Mouse (Mus musculus) thymus, adult 2 months (tissue): Measurements from ENCODE around the gene Cd3e. TPM values are rescaled to one million over a fixed set of nuclear protein-coding genes. Genes with fewer than 3 reads are reported as not detected.

Source experiments
- DNase-seq: peaks from one replicate; pipeline ENCODE4 v3.0.0; 2021
- H3K27ac ChIP-seq: fragments of 200-500 bp; 2 replicates; pipeline ENCODE4 v1.5.1; 2012; ENCODE audit warnings: low read length, control low read depth; ENCODE audit not compliant: control insufficient read depth, insufficient read depth
- H3K27me3 ChIP-seq: fragments of 200-500 bp; 2 replicates; pipeline ENCODE4 v1.6.1; 2012; ENCODE audit warnings: mild to moderate bottlenecking, low read length, moderate library complexity, mixed read lengths; ENCODE audit not compliant: control insufficient read depth, insufficient read depth
- H3K36me3 ChIP-seq: fragments of 200-500 bp; 2 replicates; pipeline ENCODE4 v1.6.1; 2012; ENCODE audit warnings: mild to moderate bottlenecking, low read length, moderate library complexity; ENCODE audit not compliant: control insufficient read depth, insufficient read depth
- H3K4me1 ChIP-seq: fragments of 200-500 bp; replicated peaks from 2 replicates; pipeline ENCODE4 v1.6.1; 2012; ENCODE audit warnings: low read length; ENCODE audit not compliant: control insufficient read depth, insufficient read depth
- H3K4me3 ChIP-seq: fragments of 200-500 bp; 2 replicates; pipeline ENCODE4 v1.5.1; 2012; ENCODE audit warnings: mild to moderate bottlenecking, low read length, control low read depth, moderate library complexity; ENCODE audit not compliant: control insufficient read depth, insufficient read depth
- CTCF ChIP-seq: fragments of 200-500 bp; IDR thresholded peaks from 2 replicates; pipeline ENCODE4 v1.5.1; 2012; ENCODE audit warnings: mild to moderate bottlenecking, control low read depth, low read length, moderate library complexity, borderline replicate concordance; ENCODE audit not compliant: control insufficient read depth, poor library complexity, insufficient read depth; ENCODE audit errors: extremely low read depth
- POLR2A ChIP-seq: fragments of 200-500 bp; IDR thresholded peaks from 2 replicates; pipeline ENCODE4 v1.6.1; 2012; ENCODE audit warnings: mild to moderate bottlenecking, low read length, control low read depth, moderate library complexity; ENCODE audit not compliant: control insufficient read depth, poor library complexity, insufficient read depth; ENCODE audit errors: extremely low read depth
- WGBS: fragments of 180-500 bp; shearing (Covaris S2); methylation state at CpG from one replicate; pipeline ENCODE4 v1.1.7; 2018; 5-methylcytosine and 5-hydroxymethylcytosine counted together
- polyA plus RNA-seq: library from polyadenylated mRNA; depleted of rRNA; stranded (reverse); fragments of >200 nt; gene quantifications from 2 replicates; pipeline ENCODE4 v1.2.3, GENCODE M21; 2012; rRNA removed

Cd3e gene
- 343 and 451 TPM in 2 replicates for polyA plus RNA-seq

DNA sequence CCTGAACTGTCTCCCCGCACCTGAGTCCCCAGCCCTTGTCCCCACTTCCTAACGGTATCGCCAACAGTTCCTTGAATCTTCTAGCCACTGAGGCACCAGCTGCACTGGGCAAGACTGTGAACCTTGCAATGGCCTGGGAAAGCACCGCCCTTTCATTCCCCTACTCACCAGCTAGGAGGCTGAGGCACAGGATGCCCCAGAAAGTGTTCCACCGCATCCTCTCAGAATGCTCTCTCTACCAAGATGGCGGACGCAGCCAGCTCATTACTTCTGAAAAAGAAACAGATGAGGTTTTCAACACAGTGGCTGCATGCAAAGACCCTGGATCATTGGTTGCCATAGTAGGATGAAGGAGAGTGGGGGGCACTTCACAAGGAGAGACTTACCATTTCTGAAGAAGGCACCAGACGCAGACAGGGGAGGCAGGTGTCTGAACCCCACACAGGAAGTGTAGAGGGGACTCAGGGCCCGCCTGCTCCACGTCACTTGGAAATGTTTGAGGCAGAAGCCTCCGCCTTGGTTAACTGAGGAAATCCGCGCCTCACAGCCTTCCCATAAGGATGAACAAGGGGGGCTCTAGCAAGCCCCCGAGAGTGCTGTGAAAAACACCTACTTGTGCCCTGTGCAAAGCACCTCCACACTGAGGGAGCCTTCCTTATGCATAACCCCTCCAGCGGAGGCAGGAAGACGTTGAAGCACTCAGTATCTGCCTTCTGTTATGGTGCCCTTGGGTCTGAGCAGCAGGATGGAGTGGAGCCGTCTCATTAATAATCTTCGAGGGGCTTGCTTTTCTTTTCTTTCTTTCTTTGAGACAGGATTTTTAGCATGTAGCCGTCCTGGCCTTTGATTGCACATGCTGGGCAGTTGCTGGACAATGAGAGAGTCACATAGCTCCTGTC, at the start of gene Cd3e:
TSS of gene Cd3e (minus strand) at position 448 of the 899 bp plus-strand sequence.
- peak within 1 kb of the TSS; percentile 96 for H3K27ac ChIP-seq
- peak; percentile 83 for DNase-seq
- H3K4me3 ChIP-seq: peak within 1 kb of the TSS; percentile 82
- peaks cover 30% of the 10 kb centered on the region for H3K4me1 ChIP-seq
- no peaks in the 10 kb centered on the region for H3K27me3 ChIP-seq
- 19% methylated on average over 19 of the region's 19 CpGs for WGBS
- peak; percentile 77 for TF ChIP-seq POLR2A
- no peak for TF ChIP-seq CTCF
- peaks cover 27% of the 10 kb centered on the region for H3K36me3 ChIP-seq

DNA sequence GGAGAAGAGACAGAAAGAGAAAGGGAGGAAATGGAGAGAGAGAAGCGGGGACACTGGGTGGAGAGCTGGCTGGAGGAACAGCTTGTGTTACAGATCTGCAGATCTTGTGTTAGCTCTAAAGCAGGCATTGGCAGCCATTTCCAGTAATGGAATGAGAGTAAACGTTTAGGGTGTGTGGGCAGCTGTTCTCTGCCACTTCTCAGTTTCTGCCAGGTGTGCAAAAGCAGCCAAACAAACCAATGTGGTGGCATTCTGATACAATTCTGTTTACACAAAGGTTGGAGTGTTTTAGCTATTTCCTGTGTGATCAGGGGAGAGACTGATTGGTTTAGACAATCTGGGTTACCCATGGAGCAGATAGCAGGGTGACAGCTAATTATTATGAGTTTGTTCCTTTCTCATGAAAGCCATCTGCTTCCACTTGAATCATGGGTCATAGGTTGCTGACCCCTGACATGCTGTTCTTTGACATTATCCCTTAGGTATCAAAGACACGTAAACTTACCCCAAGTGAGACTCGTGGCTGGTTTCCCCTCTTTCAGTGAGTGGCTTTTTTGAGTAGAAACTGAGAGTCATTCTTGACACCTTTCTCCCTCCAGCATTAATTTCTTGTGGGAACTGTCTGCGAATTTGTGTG, 49.0 kb upstream of the Cd3e start:
- Histone ChIP-seq H3K27ac (peak overlapping the region; percentile 58), H3K4me1 (peaks cover 16% of the 10 kb centered on the region), H3K27me3 (no peaks in the 10 kb centered on the region), H3K4me3 (no peak overlapping the region), H3K36me3 (no peaks in the 10 kb centered on the region)
- TF ChIP-seq POLR2A: no peak
- no peak for TF ChIP-seq CTCF
- WGBS: 53% methylated on average over 5 of the region's 5 CpGs
- peak; percentile 33 for DNase-seq

DNA sequence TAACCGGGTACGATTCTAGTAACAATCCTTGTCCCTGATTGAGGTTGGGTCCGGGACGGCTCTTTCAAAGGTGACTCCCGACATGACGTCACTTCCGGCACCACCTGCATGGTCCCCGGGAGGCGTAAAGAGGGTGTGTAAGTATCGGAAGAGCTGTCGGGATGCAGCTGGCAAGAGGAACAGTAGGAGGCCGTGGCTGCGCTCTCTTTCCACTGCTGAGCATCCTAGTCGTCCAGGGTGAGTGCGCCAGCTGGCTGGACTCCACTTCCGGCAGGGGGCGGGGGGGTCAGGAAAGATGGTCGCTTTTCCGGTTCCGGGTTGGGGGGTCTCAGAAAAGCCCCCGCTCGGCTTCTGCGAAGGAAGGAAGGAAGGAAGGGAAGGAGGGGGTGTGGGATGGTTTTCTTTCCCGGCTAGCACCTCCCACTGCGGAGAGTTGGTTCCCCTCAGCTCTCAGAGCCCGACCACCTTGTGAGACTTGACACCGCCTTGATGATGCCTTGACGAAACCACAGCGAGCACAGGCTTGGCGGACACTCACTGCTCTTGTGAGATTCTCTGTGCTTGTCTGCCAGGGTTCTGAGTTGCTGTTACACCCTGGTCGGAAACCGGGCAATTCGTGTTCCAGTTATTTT, 45.8 kb upstream of the Cd3e start, which contains the start of gene Mpzl3:
TSS of gene Mpzl3 (plus strand) at position 105 of the 632 bp plus-strand sequence.
- peaks cover 9% of the 10 kb centered on the region for H3K4me1 ChIP-seq
- peak within 1 kb of the TSS; percentile 58 for H3K27ac ChIP-seq
- no peak; the same call in 1 of the 2 replicates for TF ChIP-seq POLR2A
- 0 out of 2 replicates have a peak, but pooled peaks have one; percentile 18 for TF ChIP-seq CTCF
- WGBS: under 1% methylated on average over 33 of the region's 33 CpGs
- H3K36me3 ChIP-seq: no peaks in the 10 kb centered on the region
- peak; percentile 86 for DNase-seq
- H3K27me3 ChIP-seq: no peaks in the 10 kb centered on the region
- peak within 1 kb of the TSS; percentile 59 for H3K4me3 ChIP-seq

DNA sequence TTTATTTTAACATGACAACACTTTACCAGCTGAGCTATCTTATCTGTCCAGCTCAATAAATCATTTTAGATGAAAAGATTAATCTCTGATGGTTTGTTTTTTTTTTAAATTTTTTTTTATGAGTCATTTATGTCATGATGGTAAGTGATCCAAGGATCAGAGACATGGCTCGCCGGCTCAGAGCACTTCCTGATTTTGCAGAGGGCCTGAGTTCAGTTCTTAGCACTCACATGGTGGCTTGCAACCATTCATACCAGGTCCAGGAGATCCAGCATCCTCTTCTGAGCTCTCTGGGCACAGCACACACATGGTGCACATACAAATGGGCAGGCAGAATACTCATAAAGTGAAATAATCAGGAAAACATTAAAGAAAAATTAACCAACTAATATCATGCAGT, 40.9 kb upstream of the Cd3e start:
- 90% methylated on average over 2 of the region's 2 CpGs for WGBS
- H3K36me3 ChIP-seq: no peaks in the 10 kb centered on the region
- no peak for TF ChIP-seq POLR2A
- TF ChIP-seq CTCF: no peak

DNA sequence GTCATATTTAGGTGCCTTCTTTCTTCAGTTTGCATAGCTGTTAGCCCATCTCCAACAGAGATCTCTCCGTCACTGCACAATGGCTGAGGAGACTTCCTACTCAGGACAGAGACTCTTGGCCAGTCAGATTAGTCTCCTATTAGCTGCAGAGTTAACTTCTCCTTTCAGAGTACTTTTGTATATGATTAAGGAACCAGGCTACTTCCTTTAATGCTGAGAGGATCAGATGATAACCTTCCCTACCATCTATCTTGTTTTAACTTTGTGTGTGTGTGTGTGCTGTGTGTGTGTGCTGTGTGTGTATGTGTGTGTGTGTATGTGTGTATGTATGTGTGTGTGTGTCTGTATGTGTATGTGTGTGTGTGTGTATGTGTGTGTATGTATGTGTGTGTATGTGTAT, 40.3 kb upstream of the Cd3e start:
- H3K27me3 ChIP-seq: no peaks in the 10 kb centered on the region
- no peak for DNase-seq
- no peak for TF ChIP-seq POLR2A
- TF ChIP-seq CTCF: no peak
- 82% methylated on average over 1 of the region's 1 CpGs for WGBS
- H3K4me3 ChIP-seq: no peak overlapping the region
- no peak overlapping the region for H3K27ac ChIP-seq
- no peaks in the 10 kb centered on the region for H3K36me3 ChIP-seq
- no peaks in the 10 kb centered on the region for H3K4me1 ChIP-seq

More for the DNA sequence above, 40.9 kb upstream of the Cd3e start:
- Histone ChIP-seq H3K4me3 (no peak overlapping the region), H3K27me3 (no peaks in the 10 kb centered on the region), H3K27ac (no peak overlapping the region), H3K4me1 (no peaks in the 10 kb centered on the region)
- DNase-seq: no peak

DNA sequence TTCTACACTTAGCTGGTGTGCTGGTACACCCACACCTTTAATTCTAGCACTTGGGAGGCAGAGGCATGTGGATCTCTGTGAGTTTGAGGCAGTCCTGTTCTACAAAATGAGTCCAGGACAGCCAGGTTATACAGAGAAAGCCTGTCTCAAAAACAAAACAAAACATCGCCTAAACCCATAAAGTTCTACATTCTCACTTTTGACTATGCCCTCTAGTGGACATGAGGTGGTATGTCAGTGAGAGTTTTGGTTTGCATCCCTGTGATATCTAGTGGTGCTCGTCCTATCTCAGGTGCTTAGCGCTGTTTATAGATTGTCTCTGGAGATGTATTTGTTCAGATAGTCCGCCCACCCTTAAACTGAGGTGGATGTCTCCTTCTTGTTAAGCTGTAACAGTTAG, 39.1 kb upstream of the Cd3e start:
- DNase-seq: peak; percentile 53
- Histone ChIP-seq H3K27me3 (no peaks in the 10 kb centered on the region), H3K27ac (no peak overlapping the region), H3K36me3 (no peaks in the 10 kb centered on the region), H3K4me3 (no peak overlapping the region), H3K4me1 (peaks cover 4% of the 10 kb centered on the region; the same call in 1 of the 2 replicates)
- no peak for TF ChIP-seq CTCF
- TF ChIP-seq POLR2A: no peak
- 22% methylated on average over 4 of the region's 4 CpGs for WGBS
